Mouse (Mus musculus) layer of hippocampus, adult 9-10 months (tissue): ENCODE results near the gene Xlr5a.
A peak's percentile ranks its signal among the peaks of the same experiment; 100 is the strongest.
"Not testable (repeated sequence)": the region's sequence is repeated elsewhere in the genome, so short reads cannot be mapped to it uniquely, and the experiment has no call there.

Experiments used
- DNase-seq: peaks from one replicate; pipeline ENCODE4 v3.0.0; 2022; ENCODE audit warnings: low spot score

The Xlr5a gene

GRCm38 (mm10) chrX:73292876-73293275 is at the start of gene Xlr5a, which contains the start of gene Xlr5c:
Xlr5a (minus strand) TSS chrX:73292976.
Xlr5c (minus strand) TSS chrX:73292976.
- not testable (repeated sequence) for DNase-seq

GRCm38 (mm10) chrX:73342483-73342895 is 49.7 kb upstream of the Xlr5a start, which contains the start of gene Zfp275:
Zfp275 (plus strand) TSS chrX:73342621.
- peak; percentile 29 for DNase-seq

GRCm38 (mm10) chrX:73342068-73342467 is 49.3 kb upstream of the Xlr5a start:
- DNase-seq, result no peak

- no peak for DNase-seq
Measured at GRCm38 (mm10) chrX:73341473-73341872, 48.7 kb upstream of the Xlr5a start.

- no peak for DNase-seq
Measured at GRCm38 (mm10) chrX:73336740-73337139, 44.0 kb upstream of the Xlr5a start, which contains the start of gene Gm45015. Gm45015 (minus strand) TSS chrX:73336840.

GRCm38 (mm10) chrX:73333548-73333947 is 40.8 kb upstream of the Xlr5a start:
- DNase-seq, result no peak

DNA sequence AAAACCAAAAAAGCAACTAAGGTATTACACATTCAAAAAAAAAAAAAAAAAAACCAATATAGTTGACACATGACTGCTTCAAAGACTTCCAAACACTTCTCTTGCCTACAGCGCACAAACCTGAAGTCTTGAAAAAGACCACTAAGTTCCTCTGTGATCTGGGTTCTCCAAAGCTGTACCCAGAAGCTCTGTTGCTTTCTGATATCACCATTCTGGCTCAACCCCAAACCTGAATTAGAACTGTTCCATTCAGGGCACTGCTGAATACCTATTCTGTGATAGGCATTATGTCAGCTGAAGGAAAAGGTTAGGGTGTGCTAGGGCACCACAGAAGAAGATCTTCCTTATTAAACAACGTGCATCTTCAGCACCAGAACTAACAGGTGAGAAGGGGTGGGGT is 34.4 kb upstream of the Xlr5a start:
- DNase-seq, result no peak

- no peak for DNase-seq
Measured at GRCm38 (mm10) chrX:73321029-73321428, 28.3 kb upstream of the Xlr5a start.

DNA sequence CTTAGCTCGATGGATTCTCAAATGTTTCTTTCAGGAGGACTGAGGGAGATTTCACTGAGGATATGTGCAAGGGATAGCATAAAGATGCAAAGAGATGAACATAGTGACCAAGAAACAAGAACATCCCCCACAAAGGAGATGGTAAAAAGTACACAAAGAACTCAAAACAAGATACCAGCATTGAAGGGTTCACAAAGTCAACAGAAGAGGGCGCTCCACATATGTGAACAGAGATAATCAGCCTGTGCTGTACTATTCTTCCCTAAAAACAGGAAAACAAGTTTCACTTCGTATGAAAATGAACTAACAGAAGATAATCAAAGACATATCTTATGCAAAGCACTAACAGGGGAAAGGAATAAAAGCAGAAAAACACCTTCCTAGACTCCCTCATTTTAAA is 19.7 kb upstream of the Xlr5a start:
- DNase-seq, result peak; percentile 29

DNA sequence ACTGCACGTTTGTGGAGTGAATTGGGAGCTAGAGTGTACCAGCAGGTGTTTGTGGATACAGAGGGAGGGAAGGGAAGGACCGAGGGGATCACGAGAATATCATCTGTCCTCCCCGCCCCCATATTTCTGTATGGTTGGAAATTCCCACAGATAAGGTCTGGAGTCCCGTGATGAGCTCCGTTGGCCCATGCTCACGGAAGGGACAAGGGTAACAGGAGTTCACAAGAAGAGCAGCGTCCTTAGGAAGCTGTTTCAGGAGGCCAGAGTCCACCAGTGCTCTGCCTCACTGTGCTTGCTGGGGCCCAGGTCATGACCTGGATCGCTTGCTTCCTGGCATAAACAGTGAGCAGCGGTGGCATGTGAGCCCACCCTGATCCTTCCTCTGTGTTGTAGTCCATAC is 3.0 kb upstream of the Xlr5a start:
- DNase-seq, result not testable (repeated sequence)

GRCm38 (mm10) chrX:73265270-73265669 is 27.5 kb downstream of the Xlr5a start, which contains the start of gene Xlr3c:
Xlr3c (minus strand) TSS chrX:73265390.
- not testable (repeated sequence) for DNase-seq

DNA sequence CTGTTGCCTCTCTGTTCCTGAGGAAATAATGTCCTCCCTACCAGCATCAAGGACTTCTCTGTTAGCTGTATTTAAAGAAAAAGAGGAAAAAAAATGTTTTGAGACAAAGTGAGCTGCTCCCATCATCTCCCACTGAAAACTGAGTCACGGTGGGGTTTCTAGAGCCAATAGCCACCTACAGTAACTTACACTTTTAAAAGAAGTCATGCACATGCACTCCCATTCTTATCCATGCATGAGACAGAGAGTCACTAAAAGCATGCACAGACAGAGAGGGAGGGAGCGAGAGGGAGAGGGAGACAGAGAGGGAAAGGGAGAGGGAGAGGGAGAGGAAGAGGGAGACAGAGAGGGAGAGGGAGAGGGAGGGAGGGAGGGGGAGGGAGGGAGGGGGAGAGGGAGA is 30.3 kb downstream of the Xlr5a start:
- DNase-seq, result not testable (repeated sequence)

DNA sequence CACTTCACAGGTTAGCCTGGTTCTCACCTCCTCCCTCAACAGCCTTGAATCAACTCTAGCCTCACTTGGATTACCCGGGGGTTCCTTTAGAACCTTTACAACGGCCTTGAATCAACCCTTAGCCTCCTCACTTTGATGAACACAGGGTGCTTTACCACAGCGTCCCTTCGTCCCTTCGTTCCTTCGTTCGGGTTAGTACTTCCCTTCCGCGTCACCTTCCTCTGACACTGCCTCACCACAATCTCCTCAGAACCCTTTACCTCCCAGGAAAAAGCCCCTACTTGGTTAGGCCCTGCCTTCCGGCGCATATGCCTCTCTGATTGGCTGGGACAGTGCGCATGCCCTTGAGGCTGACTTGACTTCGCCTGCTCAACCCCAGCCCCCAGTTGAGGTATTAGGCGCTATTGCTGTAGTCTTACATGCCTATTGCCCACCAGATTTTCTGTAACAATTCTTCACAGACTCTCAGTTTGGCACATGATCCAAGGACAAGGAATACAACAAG is 49.9 kb downstream of the Xlr5a start, which contains the start of gene Xlr4c:
Xlr4c (minus strand) TSS at position 310 of the 505 bp plus-strand sequence.
- DNase-seq, result not testable (repeated sequence)

DNA sequence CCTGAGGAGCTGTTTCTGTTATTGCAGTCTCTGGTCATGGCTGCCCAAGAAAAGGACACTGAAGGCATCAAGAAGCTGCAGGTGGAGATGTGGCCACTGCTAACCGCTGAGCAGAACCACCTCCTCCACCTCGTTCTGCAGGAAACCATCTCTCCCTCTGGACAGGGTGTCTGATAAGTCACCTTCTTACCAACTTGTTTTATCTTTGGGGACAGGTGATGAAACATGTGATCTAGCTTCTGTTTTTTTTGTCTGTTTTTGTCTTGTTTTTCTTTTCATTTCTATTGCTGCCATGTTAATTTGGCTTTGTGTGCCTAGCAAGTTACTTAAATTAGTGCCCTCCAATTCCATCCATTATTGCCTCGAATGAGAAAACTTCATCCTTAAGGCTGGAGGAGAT is 63.5 kb downstream of the Xlr5a start:
- no peak for DNase-seq

DNA sequence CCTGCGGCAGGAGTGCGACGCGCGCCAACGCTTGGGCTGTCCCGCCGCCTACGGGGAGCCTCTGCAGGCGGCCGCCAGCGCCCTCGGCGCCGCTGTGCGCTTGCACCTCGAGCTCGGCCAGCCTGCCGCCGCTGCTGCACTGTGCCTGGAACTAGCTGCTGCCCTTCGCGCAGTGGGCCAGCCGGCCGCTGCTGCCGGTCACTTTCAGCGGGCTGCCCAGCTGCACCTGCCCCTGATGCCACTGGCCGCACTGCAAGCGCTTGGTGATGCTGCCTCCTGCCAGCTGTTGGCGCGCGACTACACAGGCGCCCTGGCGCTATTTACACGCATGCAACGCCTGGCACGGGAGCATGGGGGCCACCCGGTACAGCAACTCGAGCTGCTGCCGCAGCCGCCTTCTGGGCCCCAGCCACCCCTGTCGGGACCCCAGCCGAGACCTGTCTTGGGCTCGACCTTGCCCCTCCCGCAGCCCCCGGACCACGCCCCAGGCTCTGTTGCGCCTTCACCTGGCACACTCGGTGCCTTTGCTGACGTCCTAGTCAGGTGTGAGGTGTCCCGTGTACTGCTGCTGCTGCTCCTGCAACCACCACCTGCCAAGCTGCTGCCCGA is 64.1 kb downstream of the Xlr5a start:
- peak; percentile 16 for DNase-seq

GRCm38 (mm10) chrX:73227914-73228605 is 64.7 kb downstream of the Xlr5a start, which contains the start of gene F8a:
F8a (plus strand) TSS chrX:73228291.
- DNase-seq, result peak; percentile 43

GRCm38 (mm10) chrX:73225365-73225764 is 67.4 kb downstream of the Xlr5a start:
- no peak for DNase-seq

DNA sequence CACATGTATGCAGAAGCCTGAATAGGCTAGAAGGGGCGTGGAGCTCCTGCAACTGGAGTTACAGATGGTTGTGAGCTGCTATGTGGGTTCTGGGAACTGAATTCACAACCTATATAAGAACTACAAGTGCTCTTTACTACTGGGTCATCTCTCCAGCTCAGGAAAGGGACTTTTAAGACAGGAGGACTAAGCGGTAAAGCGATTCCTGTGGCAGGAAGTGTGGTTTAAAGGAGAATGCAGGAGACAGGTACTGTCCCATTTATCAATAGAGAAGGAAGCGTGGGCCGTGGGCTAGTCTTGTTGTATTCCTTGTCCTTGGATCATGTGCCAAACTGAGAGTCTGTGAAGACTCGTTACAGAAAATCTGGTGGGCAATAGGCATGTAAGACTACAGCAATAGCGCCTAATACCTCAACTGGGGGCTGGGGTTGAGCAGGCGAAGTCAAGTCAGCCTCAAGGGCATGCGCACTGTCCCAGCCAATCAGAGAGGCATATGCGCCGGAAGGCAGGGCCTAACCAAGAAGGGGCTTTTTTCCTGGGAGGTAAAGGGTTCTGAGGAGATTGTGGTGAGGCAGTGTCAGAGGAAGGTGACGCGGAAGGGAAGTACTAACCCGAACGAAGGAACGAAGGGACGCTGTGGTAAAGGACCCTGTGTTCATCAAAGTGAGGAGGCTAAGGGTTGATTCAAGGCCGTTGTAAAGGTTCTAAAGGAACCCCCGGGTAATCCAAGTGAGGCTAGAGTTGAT is 78.8 kb downstream of the Xlr5a start, which contains the start of gene Xlr4b:
Xlr4b (plus strand) TSS at position 515 of the 746 bp plus-strand sequence.
- DNase-seq, result not testable (repeated sequence)

- DNase-seq, result not testable (repeated sequence)
Measured at GRCm38 (mm10) chrX:73191934-73192333, 100.8 kb downstream of the Xlr5a start, which contains the start of gene Xlr3b. Xlr3b (plus strand) TSS chrX:73192207.

- not testable (repeated sequence) for DNase-seq
Measured at GRCm38 (mm10) chrX:73176889-73177288, 115.9 kb downstream of the Xlr5a start, which contains the start of gene Spin2d. Spin2d (minus strand) TSS chrX:73176989.

DNA sequence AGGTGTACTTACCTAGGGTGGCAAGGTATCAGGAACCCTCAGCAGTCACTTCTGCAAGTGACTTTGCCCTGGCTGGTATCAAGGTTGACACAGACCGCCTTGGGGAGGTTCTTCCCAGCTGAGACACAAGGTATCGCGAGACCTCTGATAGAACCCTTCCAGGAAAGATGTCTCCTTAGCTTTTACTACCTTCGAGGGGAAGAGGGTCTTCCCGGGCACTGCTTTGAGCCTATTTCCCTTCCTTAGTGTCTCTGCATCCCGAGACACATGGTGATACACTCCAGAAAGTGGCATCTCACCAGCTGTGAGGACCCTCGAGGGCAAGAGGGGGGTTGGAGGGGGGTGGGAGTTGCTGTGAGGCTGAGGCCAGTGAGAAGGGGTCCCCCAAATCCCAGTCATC is 143.4 kb downstream of the Xlr5a start, which contains the start of gene DXBay18:
DXBay18 (minus strand) TSS at position 101 of the 400 bp plus-strand sequence.
- not testable (repeated sequence) for DNase-seq

GRCm38 (mm10) chrX:73148496-73148895 is 144.3 kb downstream of the Xlr5a start, which contains the start of gene Xlr5b:
Xlr5b (plus strand) TSS chrX:73148796.
- not testable (repeated sequence) for DNase-seq
